Mouse (Mus musculus): ENCODE data around the gene Rpa1.
"Not testable (repeated sequence)": the region's sequence is repeated elsewhere in the genome, so short reads cannot be mapped to it uniquely, and the experiment has no call there.

Rpa1 gene

GRCm38 (mm10) chr11:75323326-75323737 lies 24.8 kb downstream of the Rpa1 start:
- in situ Hi-C loops (cut with MboI, MseI): no loop called here

- in situ Hi-C loops (cut with MboI, MseI): no loop called here
These were observed 28.9 kb downstream of the Rpa1 start for GRCm38 (mm10) chr11:75319246-75319645.

GRCm38 (mm10) chr11:75318351-75319221 lies 29.5 kb downstream of the Rpa1 start:
- in situ Hi-C loops (cut with MboI, MseI): no loop called here

- in situ Hi-C loops (cut with MboI, MseI): no loop called here
These were observed 34.3 kb downstream of the Rpa1 start for GRCm38 (mm10) chr11:75313834-75314233.

GRCm38 (mm10) chr11:75311751-75312150 lies 36.4 kb downstream of the Rpa1 start:
- in situ Hi-C loops (cut with MboI, MseI): no loop called here

GRCm38 (mm10) chr11:75310813-75311212 lies 37.3 kb downstream of the Rpa1 start:
- in situ Hi-C loops (cut with MboI, MseI): no loop called here

- in situ Hi-C loops (cut with MboI, MseI): no loop called here
These were observed 39.5 kb downstream of the Rpa1 start for GRCm38 (mm10) chr11:75308650-75309049.

GRCm38 (mm10) chr11:75304797-75305196 lies 43.3 kb downstream of the Rpa1 start:
- in situ Hi-C loops (cut with MboI, MseI): no loop called here

- in situ Hi-C loops (cut with MboI, MseI): no loop called here
These were observed 47.2 kb downstream of the Rpa1 start for GRCm38 (mm10) chr11:75300954-75301353.

- in situ Hi-C loops (cut with MboI, MseI): no loop called here
These were observed 48.3 kb downstream of the Rpa1 start for GRCm38 (mm10) chr11:75299786-75300185.

- in situ Hi-C loops (cut with MboI, MseI): no loop called here
These were observed 49.6 kb downstream of the Rpa1 start for GRCm38 (mm10) chr11:75298491-75298890.

- in situ Hi-C loops (cut with MboI, MseI): no loop called here
These were observed 50.5 kb downstream of the Rpa1 start for GRCm38 (mm10) chr11:75297631-75298030.

- in situ Hi-C loops (cut with MboI, MseI): no loop called here
These were observed 51.6 kb downstream of the Rpa1 start for GRCm38 (mm10) chr11:75296406-75297005.

- in situ Hi-C loops (cut with MboI, MseI): not testable (repeated sequence)
These were observed 52.6 kb downstream of the Rpa1 start for GRCm38 (mm10) chr11:75295534-75295933.

GRCm38 (mm10) chr11:75294862-75295261 lies 53.3 kb downstream of the Rpa1 start:
- in situ Hi-C loops (cut with MboI, MseI): no loop called here

GRCm38 (mm10) chr11:75293852-75294361 lies 54.2 kb downstream of the Rpa1 start:
- in situ Hi-C loops (cut with MboI, MseI): no loop called here

- in situ Hi-C loops (cut with MboI, MseI): no loop called here
These were observed 55.8 kb downstream of the Rpa1 start for GRCm38 (mm10) chr11:75292281-75292680.

GRCm38 (mm10) chr11:75291389-75292215 lies 56.5 kb downstream of the Rpa1 start:
- in situ Hi-C loops (cut with MboI, MseI): no loop called here

GRCm38 (mm10) chr11:75290566-75291271 lies 57.4 kb downstream of the Rpa1 start:
- in situ Hi-C loops (cut with MboI, MseI): no loop called here

- in situ Hi-C loops (cut with MboI, MseI): loop anchor here (10.0 kb wide), 1 partner anchor 314 kb away; no protein-coding TSS in a partner anchor
These were observed 59.0 kb downstream of the Rpa1 start for GRCm38 (mm10) chr11:75289120-75289519.

- in situ Hi-C loops (cut with MboI, MseI): loop anchor here (10.0 kb wide), 1 partner anchor 314 kb away; no protein-coding TSS in a partner anchor
These were observed 59.6 kb downstream of the Rpa1 start for GRCm38 (mm10) chr11:75288517-75288916.
